Mouse (Mus musculus) heart, embryonic 16.5 days (tissue): ENCODE results near the gene Fscn1. TPM values are rescaled to one million over a fixed set of nuclear protein-coding genes. Genes with fewer than 3 reads are reported as not detected.

ENCODE experiments used
- ATAC-seq: fragments of 200-750 bp; cut with Nextera tagmentation; replicated peaks from 2 replicates; pipeline ENCODE4 v1.8.0; 2017; ENCODE audit warnings: moderate number of reproducible peaks; ENCODE audit not compliant: insufficient read depth, low FRiP score; ENCODE audit errors: extremely low read depth
- H3K27ac ChIP-seq: fragments of 300-500 bp; sonication (generic); 2 replicates; pipeline ENCODE4 v1.5.1; 2014; ENCODE audit warnings: mild to moderate bottlenecking, low read length, control low read depth, moderate library complexity
- H3K27me3 ChIP-seq: fragments of 300-500 bp; sonication (generic); 2 replicates; pipeline ENCODE4 v1.6.1; 2014; ENCODE audit warnings: low read length, mixed read lengths; ENCODE audit not compliant: control insufficient read depth, insufficient read depth
- H3K36me3 ChIP-seq: fragments of 300-500 bp; sonication (generic); 2 replicates; pipeline ENCODE4 v1.6.1; 2014; ENCODE audit not compliant: control insufficient read depth, insufficient read depth
- H3K4me1 ChIP-seq: fragments of 300-500 bp; sonication (generic); 2 replicates; pipeline ENCODE4 v1.6.1; 2014; ENCODE audit warnings: low read length, mixed read lengths; ENCODE audit not compliant: control insufficient read depth, insufficient read depth
- H3K4me2 ChIP-seq: fragments of 300-500 bp; sonication (generic); 2 replicates; pipeline ENCODE4 v1.6.1; 2014; ENCODE audit warnings: low read depth, mild to moderate bottlenecking, control low read depth, low read length
- H3K4me3 ChIP-seq: fragments of 300-500 bp; sonication (generic); 2 replicates; pipeline ENCODE4 v1.5.1; 2014; ENCODE audit warnings: mild to moderate bottlenecking, control low read depth, low read length
- H3K9ac ChIP-seq: fragments of 300-500 bp; sonication (generic); 2 replicates; pipeline ENCODE4 v1.6.1; 2014; ENCODE audit warnings: low read length, control low read depth
- H3K9me3 ChIP-seq: fragments of 300-500 bp; sonication (generic); replicated peaks from 2 replicates; pipeline ENCODE4 v1.6.1; 2016; ENCODE audit warnings: low read length; ENCODE audit not compliant: control insufficient read depth
- WGBS: fragments of 180-500 bp; shearing (Covaris S2); extraction: QIAGEN DNeasy Blood & Tissue Kit; methylation state at CpG from one replicate; pipeline ENCODE4 v1.1.7; 2014; 5-methylcytosine and 5-hydroxymethylcytosine counted together
- polyA plus RNA-seq: library from polyadenylated mRNA; unstranded; fragments of >200 nt; fragmentation: Nextera tagmentation; extraction: Ambion mirVana; gene quantifications from 2 replicates; pipeline ENCODE4 v1.2.1, GENCODE M21; 2015

Gene Fscn1
- polyA plus RNA-seq, 1 experiment from 2014 or later: 129 TPM

- ATAC-seq: no peak
- no peak overlapping the region; the same call in none of the 2 replicates for H3K9ac ChIP-seq
- H3K4me2 ChIP-seq: no peak overlapping the region
- no peak overlapping the region for H3K27ac ChIP-seq
- H3K36me3 ChIP-seq: no peaks in the 10 kb centered on the region
- no peak overlapping the region for H3K4me3 ChIP-seq
- no peaks in the 10 kb centered on the region for H3K9me3 ChIP-seq
- H3K4me1 ChIP-seq: peaks cover 36% of the 10 kb centered on the region
- no peaks in the 10 kb centered on the region for H3K27me3 ChIP-seq
- WGBS: 79% methylated on average over 9 of the region's 9 CpGs
Measured at GRCm38 (mm10) chr5:142931241-142931745, 28.9 kb upstream of the Fscn1 start.

GRCm38 (mm10) chr5:142932084-142932685 is 28.0 kb upstream of the Fscn1 start:
- Histone ChIP-seq H3K36me3 (no peaks in the 10 kb centered on the region), H3K9ac (peak overlapping the region; percentile 51), H3K27ac (peak overlapping the region; percentile 65), H3K4me3 (peak overlapping the region; percentile 8; the same call in 1 of the 2 replicates), H3K9me3 (no peaks in the 10 kb centered on the region), H3K4me2 (peak overlapping the region; percentile 51), H3K4me1 (peaks cover 27% of the 10 kb centered on the region), H3K27me3 (no peaks in the 10 kb centered on the region)
- 16% methylated on average over 9 of the region's 9 CpGs for WGBS
- peak; percentile 44 for ATAC-seq

- Histone ChIP-seq H3K27me3 (no peaks in the 10 kb centered on the region), H3K9me3 (no peaks in the 10 kb centered on the region), H3K4me2 (no peak overlapping the region), H3K36me3 (no peaks in the 10 kb centered on the region), H3K27ac (no peak overlapping the region), H3K4me3 (no peak overlapping the region), H3K4me1 (peaks cover 22% of the 10 kb centered on the region), H3K9ac (no peak overlapping the region)
- no peak for ATAC-seq
- 69% methylated on average over 8 of the region's 8 CpGs for WGBS
Measured at GRCm38 (mm10) chr5:142932731-142933130, 27.4 kb upstream of the Fscn1 start.

GRCm38 (mm10) chr5:142935642-142936335 is 24.4 kb upstream of the Fscn1 start:
- peak; percentile 46; the same call in 1 of the 2 replicates for ATAC-seq
- no peaks in the 10 kb centered on the region for H3K36me3 ChIP-seq
- H3K4me3 ChIP-seq: peak overlapping the region; percentile 37
- H3K9ac ChIP-seq: peak overlapping the region; percentile 71
- WGBS: 20% methylated on average over 13 of the region's 13 CpGs
- peaks cover 22% of the 10 kb centered on the region for H3K4me1 ChIP-seq
- no peaks in the 10 kb centered on the region for H3K27me3 ChIP-seq
- H3K9me3 ChIP-seq: no peaks in the 10 kb centered on the region; the same call in 1 of the 2 replicates
- peak overlapping the region; percentile 67 for H3K4me2 ChIP-seq
- H3K27ac ChIP-seq: peak overlapping the region; percentile 32

DNA sequence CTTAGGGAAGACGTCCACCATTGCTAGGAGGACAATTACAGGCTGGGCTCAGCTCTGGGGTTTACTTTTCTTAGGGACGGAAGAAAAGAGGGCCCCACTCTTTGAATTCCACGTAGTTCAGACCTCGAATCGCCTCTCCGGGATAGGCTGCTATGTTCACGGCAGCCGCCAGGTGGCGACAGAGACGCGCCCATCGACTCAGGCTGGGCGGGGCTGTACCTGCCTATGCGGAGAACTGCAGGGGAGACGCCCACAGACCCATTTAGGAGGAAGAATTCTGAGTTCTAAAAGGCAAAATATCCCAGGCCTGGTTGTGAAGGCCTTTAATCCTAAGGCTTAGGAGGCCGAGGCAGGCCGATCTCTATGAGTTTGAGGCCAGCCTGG is 23.8 kb upstream of the Fscn1 start:
- no peak for ATAC-seq
- peak overlapping the region; percentile 37 for H3K4me3 ChIP-seq
- no peaks in the 10 kb centered on the region; the same call in 1 of the 2 replicates for H3K9me3 ChIP-seq
- peak overlapping the region; percentile 32 for H3K27ac ChIP-seq
- H3K36me3 ChIP-seq: no peaks in the 10 kb centered on the region
- H3K4me1 ChIP-seq: peaks cover 19% of the 10 kb centered on the region
- H3K9ac ChIP-seq: peak overlapping the region; percentile 71
- WGBS: 5% methylated on average over 17 of the region's 17 CpGs
- H3K27me3 ChIP-seq: no peaks in the 10 kb centered on the region
- peak overlapping the region; percentile 67 for H3K4me2 ChIP-seq

DNA sequence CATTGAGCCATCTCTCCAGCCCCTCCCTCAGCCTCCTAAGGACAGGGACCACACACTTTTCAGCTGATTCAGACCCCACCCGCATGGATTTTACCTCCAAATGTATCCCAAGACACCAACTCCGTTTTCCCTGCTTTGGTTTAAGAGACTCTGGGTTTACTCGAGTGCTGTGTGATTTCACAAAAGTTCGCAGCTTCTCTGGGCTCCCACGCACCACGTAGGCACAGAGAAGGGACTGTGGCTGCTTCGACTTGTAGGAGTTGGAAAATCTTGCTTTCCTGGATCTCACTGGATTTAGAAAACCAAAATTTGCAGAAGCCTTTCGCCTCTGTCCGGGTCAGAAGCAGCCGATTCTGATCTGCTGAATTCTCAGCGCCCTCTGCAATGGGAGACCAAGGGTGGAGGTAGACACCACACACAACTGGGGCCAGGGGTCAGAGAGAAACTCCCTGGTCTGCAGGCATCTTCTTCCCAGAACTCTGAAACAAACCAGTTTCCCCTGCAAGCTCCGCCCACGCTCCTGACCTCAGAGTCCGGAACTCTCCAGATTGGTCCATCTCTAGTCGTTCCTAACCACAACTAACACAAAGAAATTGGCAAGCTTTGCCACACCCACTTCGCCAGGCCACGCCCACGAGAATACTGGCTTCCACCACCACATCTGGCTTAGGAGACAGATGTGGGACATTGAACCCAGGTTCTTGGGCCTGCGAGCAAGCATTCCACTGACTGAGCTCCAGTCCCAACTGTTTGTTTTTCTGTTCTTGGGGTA is 22.0 kb upstream of the Fscn1 start:
- no peak for ATAC-seq
- Histone ChIP-seq H3K36me3 (no peaks in the 10 kb centered on the region), H3K9me3 (no peaks in the 10 kb centered on the region; the same call in 1 of the 2 replicates), H3K9ac (no peak overlapping the region), H3K27ac (no peak overlapping the region), H3K4me1 (peaks cover 10% of the 10 kb centered on the region), H3K4me2 (no peak overlapping the region), H3K27me3 (no peaks in the 10 kb centered on the region), H3K4me3 (no peak overlapping the region)
- WGBS: 36% methylated on average over 19 of the region's 19 CpGs

GRCm38 (mm10) chr5:142940393-142940792 is 19.8 kb upstream of the Fscn1 start:
- Histone ChIP-seq H3K27ac (no peak overlapping the region), H3K27me3 (no peaks in the 10 kb centered on the region), H3K4me1 (peaks cover 10% of the 10 kb centered on the region), H3K9me3 (no peaks in the 10 kb centered on the region; the same call in 1 of the 2 replicates), H3K36me3 (no peaks in the 10 kb centered on the region), H3K9ac (no peak overlapping the region), H3K4me3 (no peak overlapping the region), H3K4me2 (no peak overlapping the region)
- 66% methylated on average over 2 of the region's 2 CpGs for WGBS
- no peak for ATAC-seq

DNA sequence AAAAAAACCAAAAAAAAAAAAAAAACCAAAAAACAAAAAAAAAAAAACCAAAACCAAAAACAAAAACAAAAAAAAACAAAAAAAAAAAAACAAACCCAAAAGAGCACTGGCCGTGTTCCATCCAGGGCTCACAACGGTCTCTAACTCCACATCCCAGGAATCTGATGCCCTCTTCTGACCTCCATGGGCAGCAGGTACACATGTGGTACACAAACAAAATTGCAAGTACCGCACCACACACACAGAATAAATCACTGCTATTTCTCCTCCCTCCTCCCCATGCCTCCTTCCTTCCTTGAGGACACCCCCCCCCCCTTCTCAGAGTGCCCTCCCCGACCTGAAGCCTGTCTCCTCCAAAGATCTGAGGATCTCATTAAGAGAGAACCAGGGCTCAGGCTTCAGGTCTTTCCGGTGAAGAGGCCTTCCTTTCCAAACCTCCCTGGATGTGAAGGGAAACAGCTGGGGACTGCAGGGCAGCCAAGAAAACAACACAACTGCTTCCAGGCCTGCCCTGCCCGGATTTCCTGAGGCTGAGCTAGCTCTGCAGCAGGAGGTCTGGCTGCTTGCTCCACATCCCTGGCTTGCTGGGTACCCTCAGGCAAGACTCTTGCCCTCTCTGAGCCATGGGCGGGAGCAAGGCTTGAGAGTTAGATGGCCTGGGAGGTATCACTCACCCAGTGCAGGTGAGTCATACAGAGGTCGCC is 15.0 kb upstream of the Fscn1 start:
- 55% methylated on average over 8 of the region's 8 CpGs for WGBS
- Histone ChIP-seq H3K4me1 (no peaks in the 10 kb centered on the region), H3K4me3 (no peak overlapping the region), H3K27me3 (no peaks in the 10 kb centered on the region), H3K27ac (peak overlapping the region; percentile 42; the same call in 1 of the 2 replicates), H3K9ac (no peak overlapping the region), H3K36me3 (no peaks in the 10 kb centered on the region), H3K9me3 (no peaks in the 10 kb centered on the region; the same call in 1 of the 2 replicates), H3K4me2 (no peak overlapping the region)
- peak; percentile 79 for ATAC-seq
